Mouse (Mus musculus) fat pad, adult 2 months (tissue): Measurements from ENCODE around the gene Apoc3.

Experiments used
- DNase-seq: peaks from one replicate; pipeline ENCODE4 v3.0.0-alpha.2; 2011; ENCODE audit warnings: low read depth, low spot score; ENCODE audit errors: extremely low read depth

Gene Apoc3

GRCm38 (mm10) chr9:46196699-46197169, 38.7 kb downstream of the Apoc3 start:
- DNase-seq = no peak

DNA sequence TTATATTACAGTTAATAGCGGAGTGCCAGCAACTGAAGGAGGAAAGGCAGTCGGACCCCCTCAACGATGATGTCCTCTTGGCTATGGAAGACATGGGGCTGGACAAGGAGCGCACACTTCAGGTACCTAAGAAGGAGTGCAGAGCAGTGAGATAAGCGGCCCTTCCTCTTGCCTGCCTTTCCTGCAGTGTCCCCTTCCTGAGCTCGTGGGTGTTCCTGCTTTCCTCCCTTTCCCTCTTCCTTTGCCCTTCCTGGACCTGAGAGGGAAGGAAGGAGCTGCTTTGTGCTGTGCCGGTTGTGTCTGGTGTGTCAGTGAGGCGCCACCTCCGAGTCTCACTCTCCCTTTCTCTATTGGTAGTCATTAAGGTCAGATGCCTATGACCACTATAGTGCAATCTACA, 40.6 kb downstream of the Apoc3 start:
- DNase-seq = no peak

DNA sequence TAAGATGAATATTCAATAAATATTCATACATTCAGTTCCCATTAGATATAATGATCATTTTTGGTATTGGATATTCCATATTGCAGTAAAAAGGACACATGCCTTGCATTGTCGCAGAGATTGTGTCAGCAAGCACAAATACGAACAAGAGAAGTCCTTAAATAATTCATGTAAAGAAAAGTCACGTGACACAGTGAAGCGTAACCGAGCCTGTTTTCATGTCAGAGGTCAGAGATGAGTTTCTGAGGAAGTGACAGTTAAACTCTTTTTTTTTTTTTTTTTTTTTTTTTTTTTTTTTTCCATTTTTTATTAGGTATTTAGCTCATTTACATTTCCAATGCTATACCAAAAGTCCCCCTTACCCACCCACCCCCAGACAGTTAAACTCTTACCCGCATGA, 42.8 kb downstream of the Apoc3 start:
- no peak for DNase-seq

DNA sequence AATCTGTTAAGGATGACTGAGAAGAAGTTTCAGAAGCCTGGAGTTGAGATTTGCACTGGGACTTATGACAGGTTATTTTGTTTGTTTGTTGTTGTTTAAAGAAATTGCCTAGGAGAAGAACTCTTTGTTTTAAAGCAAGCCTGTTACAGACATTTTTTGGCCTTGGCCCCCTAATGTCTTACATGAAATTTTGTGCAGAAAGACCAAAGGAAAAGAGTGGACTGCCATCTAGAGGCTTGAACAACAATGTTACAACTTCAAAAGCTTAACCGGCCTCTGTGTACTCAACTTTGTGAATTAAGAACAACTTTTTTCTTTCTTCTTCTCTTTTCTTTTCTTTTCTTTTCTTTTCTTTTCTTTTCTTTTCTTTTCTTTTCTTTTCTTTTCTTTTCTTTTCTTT, 43.8 kb downstream of the Apoc3 start:
- DNase-seq = no peak

GRCm38 (mm10) chr9:46191234-46191633, 44.2 kb downstream of the Apoc3 start:
- DNase-seq = no peak

DNA sequence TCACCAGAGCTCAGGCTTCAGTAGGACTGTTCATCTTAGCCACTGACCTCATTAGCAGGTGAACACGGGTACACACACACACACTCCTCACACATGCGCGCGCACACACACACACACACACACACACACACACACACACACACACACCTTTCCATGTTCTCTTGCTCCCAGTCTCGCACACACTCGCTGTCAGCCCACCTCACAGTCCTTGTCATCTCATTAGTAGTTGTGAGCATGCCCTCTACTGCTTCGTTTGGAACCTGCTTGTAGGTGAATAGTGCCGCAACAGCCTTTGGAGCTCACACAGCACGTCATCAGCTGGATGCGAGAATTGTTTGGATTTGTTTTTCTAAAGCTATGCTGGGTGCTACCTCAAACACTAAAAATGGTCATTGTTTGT, 46.1 kb downstream of the Apoc3 start:
- no peak for DNase-seq

DNA sequence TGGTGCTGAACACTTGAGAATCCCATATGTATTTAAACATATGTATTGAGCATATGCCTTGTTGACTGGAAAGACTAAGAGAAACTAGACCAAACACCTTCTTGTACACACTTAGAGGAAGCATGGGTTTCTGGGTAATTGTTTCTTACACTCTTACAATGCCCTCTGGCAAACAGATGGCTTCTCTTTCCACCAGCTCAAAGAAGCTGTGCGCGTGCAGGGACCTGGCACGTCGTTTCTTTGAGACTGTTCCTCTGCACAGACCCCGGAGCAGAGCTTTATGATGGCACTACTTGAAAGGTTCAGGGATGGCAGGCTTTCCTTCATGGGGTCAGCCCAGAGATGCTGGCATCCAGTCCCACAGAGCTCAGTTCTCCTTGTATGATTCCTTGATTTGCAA, 46.5 kb downstream of the Apoc3 start:
- DNase-seq = no peak

DNA sequence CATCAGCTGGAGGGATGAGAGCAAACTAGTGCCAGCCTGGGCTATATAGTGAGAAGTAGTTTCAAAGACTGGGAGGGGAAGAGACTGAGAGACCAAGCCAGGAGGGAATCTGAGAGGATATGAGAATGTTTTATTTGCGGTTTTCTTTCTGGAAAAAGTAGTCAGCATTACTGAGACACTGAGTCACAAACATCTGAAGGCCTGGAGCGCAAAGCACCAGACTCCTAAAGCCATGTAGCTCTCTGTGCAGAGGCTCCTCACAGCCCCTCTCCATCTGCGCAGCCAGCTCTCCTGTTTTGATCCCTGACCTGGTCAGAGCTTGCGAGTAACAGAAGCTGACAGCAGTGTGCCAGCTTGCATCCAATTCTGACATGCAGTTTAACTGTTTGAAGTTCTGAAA, 47.1 kb downstream of the Apoc3 start:
- no peak for DNase-seq

GRCm38 (mm10) chr9:46186387-46186786, 49.0 kb downstream of the Apoc3 start:
- no peak for DNase-seq

DNA sequence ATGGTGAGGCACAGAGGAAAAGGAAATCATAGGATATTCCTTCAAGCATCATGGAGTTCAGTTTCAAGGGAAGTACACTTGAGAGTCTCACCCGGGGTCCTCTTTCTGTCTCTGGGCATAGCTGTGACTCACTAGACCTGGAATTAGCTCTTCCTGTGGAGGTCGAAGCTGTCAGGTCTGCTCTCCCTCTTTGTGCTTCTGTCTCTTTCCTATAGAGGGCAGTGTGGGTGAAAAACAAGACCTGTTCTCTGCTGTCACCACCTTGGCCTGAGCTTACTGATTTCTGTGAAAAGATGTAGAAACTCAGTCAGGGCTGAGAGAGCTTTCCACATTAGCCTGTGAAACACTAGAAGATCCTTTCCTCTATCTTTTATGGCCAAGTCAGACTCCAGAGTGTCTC, 50.2 kb downstream of the Apoc3 start:
- no peak for DNase-seq

DNA sequence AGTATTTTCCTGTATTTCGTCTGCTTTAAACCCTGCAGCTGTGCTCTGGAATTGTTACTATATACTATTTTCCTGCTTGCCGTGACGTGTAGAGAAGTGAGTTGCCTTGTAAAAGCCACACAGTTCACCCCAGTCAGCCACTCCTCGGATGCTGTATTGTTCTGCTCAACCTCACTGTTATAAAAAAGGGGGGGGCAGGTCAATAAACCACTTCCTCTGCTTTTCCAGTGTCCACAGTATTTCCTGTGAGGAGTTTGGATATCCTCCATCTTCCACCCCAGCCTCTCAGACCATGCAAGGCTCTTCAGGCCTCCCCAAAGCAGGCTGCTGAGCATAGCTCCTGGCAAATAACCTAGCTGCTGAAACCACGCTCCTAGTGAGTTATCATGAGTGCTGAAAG, 50.9 kb downstream of the Apoc3 start:
- no peak for DNase-seq
